Mouse (Mus musculus): ENCODE measurements at regions not wholly inside any gene's neighbourhood (a gene's known extent, or its start where the extent isn't known, plus 50 kb on each side); places are given as distances from the start of the nearest gene placed in this dataset.

GRCm38 (mm10) chr15:51730805-51731412 is 2153.8 kb upstream of the Gm7489 start:
- no peak for TF ChIP-seq POLR2A (IDR thresholded peaks at IDR 0.05; ENCODE audit: control insufficient read depth, extremely low read depth, insufficient read depth, low read length, poor library complexity)
- no peak for TF ChIP-seq CTCF (IDR thresholded peaks at IDR 0.05; ENCODE audit: borderline replicate concordance, control insufficient read depth, extremely low read depth, insufficient read depth, low read length, poor library complexity)

Data from thymus, adult 2 months (tissue).